Mouse (Mus musculus): ENCODE measurements around the gene Gm42742. TPM values are rescaled to one million over a fixed set of nuclear protein-coding genes. Genes with fewer than 3 reads are reported as not detected.

The Gm42742 gene
- total RNA-seq, 2 experiments from 2014 or later, result 21.5 to 22.6 TPM

GRCm38 (mm10) chr7:127008239-127009019 lies 12.5 kb downstream of the Gm42742 start:
- intact Hi-C loops (cut with DNase I), result loop anchor here (5.0 kb wide), 1 partner anchor 94 kb away; no protein-coding TSS in a partner anchor
- peak; percentile 84 for DNase-seq (ENCODE audit: low spot score)

- no peak for DNase-seq (ENCODE audit: low spot score)
- intact Hi-C loops (cut with DNase I), result loop anchor here (5.0 kb wide), 1 partner anchor 95 kb away; no protein-coding TSS in a partner anchor
Measured at GRCm38 (mm10) chr7:127007313-127008024, 13.4 kb downstream of the Gm42742 start.

GRCm38 (mm10) chr7:127004122-127004875 lies 16.6 kb downstream of the Gm42742 start:
- intact Hi-C loops (cut with DNase I), result no loop called here
- no peak for DNase-seq (ENCODE audit: low spot score)

GRCm38 (mm10) chr7:127003620-127004019 lies 17.3 kb downstream of the Gm42742 start:
- DNase-seq (ENCODE audit: low spot score), result no peak
- intact Hi-C loops (cut with DNase I), result no loop called here

GRCm38 (mm10) chr7:126999568-126999967 lies 21.3 kb downstream of the Gm42742 start:
- no peak for DNase-seq (ENCODE audit: low spot score)
- intact Hi-C loops (cut with DNase I), result no loop called here

GRCm38 (mm10) chr7:126996449-126996848 lies 24.4 kb downstream of the Gm42742 start:
- no peak for DNase-seq (ENCODE audit: low spot score)
- intact Hi-C loops (cut with DNase I), result no loop called here

GRCm38 (mm10) chr7:126988816-126989215 lies 32.1 kb downstream of the Gm42742 start:
- intact Hi-C loops (cut with DNase I), result loop anchor here (5.0 kb wide), 1 partner anchor 113 kb away; no protein-coding TSS in a partner anchor
- no peak for DNase-seq (ENCODE audit: low spot score)

- DNase-seq (ENCODE audit: low spot score), result no peak
- intact Hi-C loops (cut with DNase I), result loop anchor here (5.0 kb wide), 1 partner anchor 116 kb away; no protein-coding TSS in a partner anchor
Measured at GRCm38 (mm10) chr7:126986319-126986718, 34.6 kb downstream of the Gm42742 start.

GRCm38 (mm10) chr7:126984667-126985444 lies 36.0 kb downstream of the Gm42742 start:
- intact Hi-C loops (cut with DNase I), result loop anchor here (1.0 to 5.0 kb wide), 2 partner anchors 20 to 117 kb away; no protein-coding TSS in a partner anchor
- no peak for DNase-seq (ENCODE audit: low spot score)

GRCm38 (mm10) chr7:126983113-126983512 lies 37.8 kb downstream of the Gm42742 start:
- no peak for DNase-seq (ENCODE audit: low spot score)
- intact Hi-C loops (cut with DNase I), result no loop called here

GRCm38 (mm10) chr7:126982054-126982453 lies 38.8 kb downstream of the Gm42742 start:
- DNase-seq (ENCODE audit: low spot score), result no peak
- intact Hi-C loops (cut with DNase I), result no loop called here

GRCm38 (mm10) chr7:126981601-126982000 lies 39.3 kb downstream of the Gm42742 start:
- intact Hi-C loops (cut with DNase I), result no loop called here
- DNase-seq (ENCODE audit: low spot score), result no peak

- DNase-seq (ENCODE audit: low spot score), result no peak
- intact Hi-C loops (cut with DNase I), result no loop called here
Measured at GRCm38 (mm10) chr7:126978841-126979240, 42.1 kb downstream of the Gm42742 start.

GRCm38 (mm10) chr7:126976878-126977459 lies 43.9 kb downstream of the Gm42742 start:
- intact Hi-C loops (cut with DNase I), result loop anchor here (2.0 kb wide), 1 partner anchor 38 kb away; the partner anchor contains the start of gene Mvp
- DNase-seq (ENCODE audit: low spot score), result no peak

GRCm38 (mm10) chr7:126975950-126976866 lies 44.7 kb downstream of the Gm42742 start, which contains the start of gene Cdiptos:
Gene Cdiptos, minus strand, starts transcription at chr7:126976098.
- intact Hi-C loops (cut with DNase I), result loop anchor here (2.0 kb wide), 1 partner anchor 39 kb away; the partner anchor contains the start of gene Mvp
- peak; percentile 88 for DNase-seq (ENCODE audit: low spot score)

- DNase-seq (ENCODE audit: low spot score), result no peak
- intact Hi-C loops (cut with DNase I), result no loop called here
Measured at GRCm38 (mm10) chr7:126975893-126975949, 45.2 kb downstream of the Gm42742 start, which contains the start of gene Cdipt. Gene Cdipt, plus strand, starts transcription at chr7:126975914.

GRCm38 (mm10) chr7:126975493-126975892 lies 45.4 kb downstream of the Gm42742 start:
- intact Hi-C loops (cut with DNase I), result no loop called here
- DNase-seq (ENCODE audit: low spot score), result peak; percentile 28

- no peak for DNase-seq (ENCODE audit: low spot score)
- intact Hi-C loops (cut with DNase I), result no loop called here
Measured at GRCm38 (mm10) chr7:126967361-126967760, 53.5 kb downstream of the Gm42742 start.

Measured in heart, postnatal 25 days (tissue).